Mouse (Mus musculus) bone marrow, adult 2 months (tissue): ENCODE measurements around the gene Car6. TPM values are rescaled to one million over a fixed set of nuclear protein-coding genes. Genes with fewer than 3 reads are reported as not detected.

ENCODE experiments used
- H3K27ac ChIP-seq: fragments of 200-500 bp; 2 replicates; pipeline ENCODE4 v1.5.1; 2012; ENCODE audit warnings: low read depth, mild to moderate bottlenecking, control low read depth, inconsistent platforms, low read length; ENCODE audit not compliant: control insufficient read depth, poor library complexity, insufficient read depth
- H3K4me1 ChIP-seq: fragments of 200-500 bp; 2 replicates; pipeline ENCODE4 v1.6.1; 2011; ENCODE audit warnings: low read length; ENCODE audit not compliant: control insufficient read depth, insufficient read depth
- H3K4me3 ChIP-seq: fragments of 200-500 bp; replicated peaks from 2 replicates; pipeline ENCODE3; 2011; ENCODE audit warnings: mild to moderate bottlenecking, low read depth, low read length, control low read depth; ENCODE audit not compliant: control insufficient read depth
- CTCF ChIP-seq: fragments of 200-500 bp; IDR thresholded peaks from 2 replicates; pipeline ENCODE4 v1.5.1; 2011; ENCODE audit warnings: low read length, control low read depth; ENCODE audit not compliant: control insufficient read depth, insufficient read depth
- POLR2A ChIP-seq: fragments of 200-500 bp; IDR thresholded peaks from 2 replicates; pipeline ENCODE4 v1.6.1; 2011; ENCODE audit warnings: low read depth, mild to moderate bottlenecking, control low read depth, low read length, borderline replicate concordance; ENCODE audit not compliant: control insufficient read depth
- WGBS: fragments of 180-500 bp; shearing (Covaris S2); methylation state at CpG from one replicate; pipeline ENCODE4 v1.1.7; 2018; 5-methylcytosine and 5-hydroxymethylcytosine counted together
- polyA plus RNA-seq: library from polyadenylated mRNA; stranded (reverse); fragments of >200 nt; gene quantifications from 2 replicates; pipeline ENCODE4 v1.2.4, GENCODE M21; 2011; ENCODE audit warnings: low replicate concordance; ENCODE audit not compliant: missing spikeins, insufficient read depth, insufficient read length

Gene Car6
- polyA plus RNA-seq, 1 experiment, result not detected

DNA sequence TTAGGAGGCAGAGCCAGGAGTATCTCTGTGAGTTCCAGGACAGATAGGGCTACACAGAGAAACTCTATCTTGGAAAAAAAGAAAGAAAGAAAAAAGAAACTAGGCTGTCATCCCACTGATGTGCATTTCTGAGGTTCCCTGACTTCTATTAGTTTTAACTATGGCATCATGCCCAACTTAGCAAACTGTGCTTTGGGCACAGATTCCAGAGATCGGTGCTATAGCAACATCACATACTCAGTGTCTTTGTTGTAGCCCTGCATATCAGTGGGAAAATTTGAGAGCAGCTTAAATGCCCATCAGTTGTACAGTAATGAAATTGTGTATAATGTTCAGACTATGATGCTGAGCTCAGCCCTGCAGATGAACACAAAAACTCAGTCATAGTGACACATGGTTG, 24.6 kb upstream of the Car6 start:
- H3K4me1 ChIP-seq, result no peaks in the 10 kb centered on the region; the same call in 1 of the 2 replicates
- WGBS, result 81% methylated on average over 1 of the region's 1 CpGs
- no peak overlapping the region for H3K27ac ChIP-seq
- TF ChIP-seq CTCF (no peak), POLR2A (no peak)
- no peak overlapping the region for H3K4me3 ChIP-seq

DNA sequence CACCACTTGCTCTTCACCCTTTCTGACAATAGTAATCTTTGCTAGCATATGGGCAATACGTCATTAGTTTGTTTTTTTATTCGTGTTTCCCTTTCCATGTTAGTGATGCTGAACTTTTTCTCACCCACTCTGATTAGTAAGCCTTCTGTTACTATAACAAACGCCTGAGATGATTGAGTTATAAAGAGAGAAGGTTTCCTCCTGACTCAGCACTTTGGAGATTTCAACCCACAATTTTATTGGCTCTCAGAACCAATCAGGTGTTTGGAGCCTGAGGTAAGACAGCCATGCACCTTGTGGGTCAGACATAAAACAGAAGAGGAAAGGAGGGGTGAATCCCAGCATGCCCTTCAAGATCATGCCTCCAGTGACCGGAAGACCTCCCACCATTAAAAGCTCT, 22.7 kb upstream of the Car6 start:
- Histone ChIP-seq H3K4me3 (no peak overlapping the region), H3K4me1 (no peaks in the 10 kb centered on the region; the same call in 1 of the 2 replicates), H3K27ac (no peak overlapping the region)
- WGBS, result 76% methylated on average over 4 of the region's 4 CpGs
- TF ChIP-seq CTCF (no peak), POLR2A (no peak)

- 72% methylated on average over 10 of the region's 10 CpGs for WGBS
These were observed 20.0 kb upstream of the Car6 start for GRCm38 (mm10) chr4:150221017-150221640.

DNA sequence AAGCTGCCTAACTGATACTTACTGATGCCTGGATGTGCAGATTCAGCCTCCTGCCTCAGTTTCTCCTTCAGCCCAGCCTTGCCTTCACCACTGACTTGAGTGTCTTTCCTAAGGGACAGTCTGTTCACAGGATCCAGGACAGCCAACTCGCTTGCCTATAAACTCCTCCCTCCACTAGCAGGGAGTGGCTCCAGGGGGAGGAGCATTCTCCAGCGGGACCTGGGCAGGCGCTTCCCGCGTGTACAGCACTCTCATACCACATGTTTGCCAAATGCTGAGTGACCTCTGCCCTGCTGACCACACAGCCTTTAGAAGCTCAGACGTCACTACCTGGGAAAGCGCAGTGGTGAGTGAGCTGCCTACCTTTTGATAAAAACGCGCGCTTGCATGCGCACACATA, 19.5 kb upstream of the Car6 start:
- 65% methylated on average over 11 of the region's 11 CpGs for WGBS
- TF ChIP-seq POLR2A (no peak), CTCF (no peak)
- Histone ChIP-seq H3K27ac (no peak overlapping the region), H3K4me3 (no peak overlapping the region), H3K4me1 (no peaks in the 10 kb centered on the region; the same call in 1 of the 2 replicates)

More at GRCm38 (mm10) chr4:150221017-150221640, 20.0 kb upstream of the Car6 start:
- no peaks in the 10 kb centered on the region for H3K4me1 ChIP-seq
- H3K27ac ChIP-seq, result no peak overlapping the region
- no peak overlapping the region for H3K4me3 ChIP-seq
- TF ChIP-seq POLR2A (no peak), CTCF (no peak)

- WGBS, result 67% methylated on average over 9 of the region's 9 CpGs
- Histone ChIP-seq H3K27ac (no peak overlapping the region), H3K4me1 (no peaks in the 10 kb centered on the region; the same call in 1 of the 2 replicates), H3K4me3 (no peak overlapping the region)
- peak; percentile 63 for TF ChIP-seq CTCF
- TF ChIP-seq POLR2A, result no peak
These were observed 18.6 kb upstream of the Car6 start for GRCm38 (mm10) chr4:150219501-150220292.

- TF ChIP-seq CTCF (no peak), POLR2A (no peak)
- 71% methylated on average over 1 of the region's 1 CpGs for WGBS
- H3K4me1 ChIP-seq, result peaks cover under 1% of the 10 kb centered on the region
- H3K27ac ChIP-seq, result no peak overlapping the region
- H3K4me3 ChIP-seq, result no peak overlapping the region
These were observed 16.8 kb upstream of the Car6 start for GRCm38 (mm10) chr4:150217935-150218334.

- peaks cover 3% of the 10 kb centered on the region for H3K4me1 ChIP-seq
- no peak overlapping the region for H3K4me3 ChIP-seq
- TF ChIP-seq POLR2A (no peak), CTCF (no peak)
- 31% methylated on average over 5 of the region's 5 CpGs for WGBS
- H3K27ac ChIP-seq, result 0 out of 2 replicates have a peak overlapping the region, but pooled peaks have one; percentile 17
These were observed 16.0 kb upstream of the Car6 start for GRCm38 (mm10) chr4:150217042-150217554.

DNA sequence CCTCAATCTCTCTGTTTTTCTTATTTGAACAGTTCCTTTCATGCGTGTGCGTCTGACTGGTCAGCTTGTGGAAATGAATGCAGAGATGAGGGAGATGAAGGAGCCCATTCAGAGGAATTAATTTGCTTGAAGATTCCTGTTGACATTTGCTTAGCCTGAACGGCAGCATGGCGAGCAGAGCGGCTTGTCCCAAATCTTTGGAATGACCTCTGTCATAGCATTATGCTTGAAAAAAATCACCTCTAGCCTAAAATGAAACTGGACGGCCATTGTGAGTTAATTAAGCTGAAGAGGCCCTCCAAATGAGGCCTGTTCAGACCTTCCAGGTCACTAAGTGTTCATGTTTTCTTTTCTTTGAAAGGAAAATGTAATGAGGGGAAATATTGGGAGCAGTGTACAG, 15.3 kb upstream of the Car6 start:
- no peak overlapping the region for H3K27ac ChIP-seq
- H3K4me1 ChIP-seq, result peaks cover 3% of the 10 kb centered on the region
- 84% methylated on average over 6 of the region's 6 CpGs for WGBS
- H3K4me3 ChIP-seq, result no peak overlapping the region
- TF ChIP-seq POLR2A, result no peak
- TF ChIP-seq CTCF, result no peak
